Comparison of ENCODE assay signal across 8 mouse cellular contexts in genomic region chr7:118128925-118129429, GRCm38 (mm10). TPM values are rescaled to one million over a fixed set of nuclear protein-coding genes. Genes with fewer than 3 reads are reported as not detected.
DNase-seq lines count a peak whose midpoint lies in the region; ATAC-seq and TF ChIP-seq lines count a peak whose summit lies in the region.

No protein-coding gene starts in this region.

- H3K9ac ChIP-seq in embryonic facial prominence, embryonic 15.5 days, result peak overlapping the region; percentile 80
- H3K9ac ChIP-seq in hindbrain, embryonic 16.5 days (ENCODE audit: low read depth, low read length), result peak overlapping the region; percentile 71
- peak overlapping the region; percentile 96 for H3K9ac ChIP-seq in liver, postnatal 0 days (replicated peaks)
- H3K9ac ChIP-seq in stomach, postnatal 0 days (ENCODE audit: low read length), result peak overlapping the region; percentile 92

- H3K27ac ChIP-seq in kidney, adult 2 months (ENCODE audit: insufficient read depth, low read depth, low read length), result peak overlapping the region; percentile 90
- H3K27ac ChIP-seq in embryonic facial prominence, embryonic 15.5 days (replicated peaks), result peak overlapping the region; percentile 91
- H3K27ac ChIP-seq in hindbrain, embryonic 16.5 days (ENCODE audit: low read depth, low read length), result peak overlapping the region; percentile 80
- H3K27ac ChIP-seq in liver, postnatal 0 days (ENCODE audit: low read depth), result peak overlapping the region; percentile 97
- H3K27ac ChIP-seq in stomach, postnatal 0 days (replicated peaks), result peak overlapping the region; percentile 97

- POLR2A ChIA-PET in Patski (lab: Charles Lee), result interaction anchor here (0.6 to 3.1 kb wide), 3 partner anchors 8 to 12 kb away, joined by 3 to 24 read pairs (median 7); partner anchors contain the start of gene Rps15a

- TF ChIP-seq EP300 in liver, postnatal 0 days (IDR thresholded peaks at IDR 0.05; ENCODE audit: low read depth), result no peak
- no peak for TF ChIP-seq EP300 in stomach, postnatal 0 days (optimal IDR thresholded peaks at IDR 0.05)

- TF ChIP-seq POLR2A in kidney, adult 2 months (IDR thresholded peaks at IDR 0.05; ENCODE audit: low read depth, low read length), result no peak

- no peaks in the 10 kb centered on the region for H3K9me3 ChIP-seq in embryonic facial prominence, embryonic 15.5 days (replicated peaks)
- H3K9me3 ChIP-seq in hindbrain, embryonic 16.5 days (ENCODE audit: control insufficient read depth, low read length), result no peaks in the 10 kb centered on the region
- no peaks in the 10 kb centered on the region for H3K9me3 ChIP-seq in liver, postnatal 0 days (ENCODE audit: low read length)
- H3K9me3 ChIP-seq in stomach, postnatal 0 days (ENCODE audit: control insufficient read depth, low read length), result no peaks in the 10 kb centered on the region

- CTCF ChIA-PET in Patski (lab: Charles Lee), result interaction anchor here (0.7 to 2.0 kb wide), 2 partner anchors 9 to 21 kb away, joined by 3 to 4 read pairs; no protein-coding TSS in a partner anchor

- peak overlapping the region; percentile 82 for H3K4me2 ChIP-seq in embryonic facial prominence, embryonic 15.5 days (replicated peaks)
- peak overlapping the region; percentile 59 for H3K4me2 ChIP-seq in hindbrain, embryonic 16.5 days (ENCODE audit: low read length)
- H3K4me2 ChIP-seq in liver, postnatal 0 days (ENCODE audit: low read depth, low read length), result peak overlapping the region; percentile 81
- peak overlapping the region; percentile 83 for H3K4me2 ChIP-seq in stomach, postnatal 0 days (replicated peaks; ENCODE audit: low read depth)

- no peaks in the 10 kb centered on the region for H3K27me3 ChIP-seq in kidney, adult 2 months (replicated peaks; ENCODE audit: control insufficient read depth, insufficient read depth, low read length)
- H3K27me3 ChIP-seq in Patski, result no peaks in the 10 kb centered on the region
- no peaks in the 10 kb centered on the region for H3K27me3 ChIP-seq in embryonic facial prominence, embryonic 15.5 days
- H3K27me3 ChIP-seq in hindbrain, embryonic 16.5 days (replicated peaks; ENCODE audit: control insufficient read depth, insufficient read depth, low read length), result no peaks in the 10 kb centered on the region
- H3K27me3 ChIP-seq in liver, postnatal 0 days (ENCODE audit: insufficient read depth, low read length), result no peaks in the 10 kb centered on the region
- H3K27me3 ChIP-seq in stomach, postnatal 0 days (ENCODE audit: control insufficient read depth, insufficient read depth, low read length), result no peaks in the 10 kb centered on the region

- H3K4me3 ChIP-seq in kidney, adult 2 months (ENCODE audit: insufficient read depth, low read depth, low read length), result peak overlapping the region; percentile 74
- peak overlapping the region; percentile 84 for H3K4me3 ChIP-seq in embryonic facial prominence, embryonic 15.5 days (replicated peaks)
- H3K4me3 ChIP-seq in hindbrain, embryonic 16.5 days (ENCODE audit: low read length), result peak overlapping the region; percentile 55
- peak overlapping the region; percentile 89 for H3K4me3 ChIP-seq in liver, postnatal 0 days (ENCODE audit: low read depth, low read length)
- peak overlapping the region; percentile 80 for H3K4me3 ChIP-seq in stomach, postnatal 0 days (ENCODE audit: low read depth, low read length)

- ATAC-seq in Patski, result peak; percentile 36
- peak; percentile 64 for ATAC-seq in embryonic facial prominence, embryonic 15.5 days (ENCODE audit: insufficient number of reproducible peaks, low FRiP score, low TSS enrichment, low read depth)
- ATAC-seq in hindbrain, embryonic 16.5 days, result peak; percentile 78
- peak; percentile 47 for ATAC-seq in liver, postnatal 0 days
- peak; percentile 74 for ATAC-seq in stomach, postnatal 0 days (ENCODE audit: low FRiP score, low TSS enrichment)

- H3K4me1 ChIP-seq in kidney, adult 2 months (ENCODE audit: control insufficient read depth, insufficient read depth, low read length), result peaks cover 15% of the 10 kb centered on the region
- peaks cover 28% of the 10 kb centered on the region for H3K4me1 ChIP-seq in embryonic facial prominence, embryonic 15.5 days
- peaks cover 21% of the 10 kb centered on the region for H3K4me1 ChIP-seq in hindbrain, embryonic 16.5 days (ENCODE audit: control insufficient read depth, insufficient read depth, low read depth, low read length)
- peaks cover 28% of the 10 kb centered on the region for H3K4me1 ChIP-seq in liver, postnatal 0 days (ENCODE audit: insufficient read depth)
- no peaks in the 10 kb centered on the region for H3K4me1 ChIP-seq in stomach, postnatal 0 days (replicated peaks; ENCODE audit: control insufficient read depth, insufficient read depth)

- DNase-seq in kidney, adult 2 months, result peak; percentile 86
- no peak for DNase-seq in kidney, adult 18-20 months
- no peak for DNase-seq in Patski (ENCODE audit: low read depth, low spot score)
- DNase-seq in liver, postnatal 0 days, result no peak
- peak; percentile 39 for DNase-seq in stomach, postnatal 0 days (ENCODE audit: low spot score)
- DNase-seq in frontal cortex, postnatal 25 days (ENCODE audit: low spot score in 2 of 2), result no peak

- H3K36me3 ChIP-seq in kidney, adult 2 months (ENCODE audit: control insufficient read depth, insufficient read depth, low read length), result peaks cover 5% of the 10 kb centered on the region; the same call in 1 of the 2 replicates
- H3K36me3 ChIP-seq in embryonic facial prominence, embryonic 15.5 days, result peaks cover 18% of the 10 kb centered on the region
- 0 out of 2 replicates have a peak, but pooled peaks cover 2% of the 10 kb centered on the region for H3K36me3 ChIP-seq in hindbrain, embryonic 16.5 days (ENCODE audit: control insufficient read depth, insufficient read depth, low read length)
- peaks cover 20% of the 10 kb centered on the region for H3K36me3 ChIP-seq in liver, postnatal 0 days (replicated peaks; ENCODE audit: insufficient read depth, low read length)
- 0 out of 2 replicates have a peak, but pooled peaks cover 3% of the 10 kb centered on the region for H3K36me3 ChIP-seq in stomach, postnatal 0 days (ENCODE audit: control insufficient read depth, insufficient read depth, low read length)

- TF ChIP-seq CTCF in kidney, adult 2 months (conservative IDR thresholded peaks at IDR 0.05; ENCODE audit: insufficient read depth, insufficient read length, low read depth, low read length), result 0 out of 2 replicates have a peak, but pooled peaks have one; percentile 11
- TF ChIP-seq CTCF in Patski (IDR thresholded peaks at IDR 0.05), result no peak
- TF ChIP-seq CTCF in liver, postnatal 0 days (IDR thresholded peaks at IDR 0.05; ENCODE audit: low read depth), result no peak
- TF ChIP-seq CTCF in stomach, postnatal 0 days (IDR thresholded peaks at IDR 0.05; ENCODE audit: low read depth), result no peak; the same call in none of the 2 replicates

- in situ Hi-C loops in Patski (cut with MboI; ENCODE audit: low pct_unique_long_range_greater_than_20kb), result loop anchor here (10.0 kb wide), 1 partner anchor 166 kb away; no protein-coding TSS in a partner anchor

- 1% methylated on average over 21 of the region's 21 CpGs for WGBS in kidney, adult 2 months
- under 1% methylated on average over 21 of the region's 21 CpGs for WGBS in embryonic facial prominence, embryonic 15.5 days
- 0% methylated on average over 21 of the region's 21 CpGs for WGBS in hindbrain, embryonic 16.5 days
- WGBS in liver, postnatal 0 days (ENCODE audit: insufficient replicate concordance), result 0% methylated on average over 21 of the region's 21 CpGs
- under 1% methylated on average over 21 of the region's 21 CpGs for WGBS in stomach, postnatal 0 days

RNA-seq across cellular contexts. Expression of gene Arl6ip1, which starts 0.5 kb away (rescaled TPM):
- polyA plus RNA-seq in kidney, adult 2 months (2012; rRNA removed), result 234 and 344 TPM in 2 replicates
- 296 TPM for polyA plus RNA-seq in Patski (2021)
- 408 and 409 TPM in 2 replicates for polyA plus RNA-seq in embryonic facial prominence, embryonic 15.5 days (2015; fragmentation: Nextera tagmentation; extraction: Ambion mirVana)
- 497 and 635 TPM in 2 replicates for polyA plus RNA-seq in hindbrain, embryonic 16.5 days (2015; fragmentation: Nextera tagmentation; extraction: Ambion mirVana)
- polyA plus RNA-seq in liver, postnatal 0 days (2015; fragmentation: Nextera tagmentation; extraction: Ambion mirVana), result 299 and 309 TPM in 2 replicates
- polyA plus RNA-seq in stomach, postnatal 0 days (2015; fragmentation: Nextera tagmentation; extraction: Ambion mirVana), result 264 and 345 TPM in 2 replicates

RNA-seq across cellular contexts. Expression of gene Rps15a, which starts 13.0 kb away (rescaled TPM):
- polyA plus RNA-seq in kidney, adult 2 months (2012; rRNA removed), result 1,038 and 1,225 TPM in 2 replicates
- polyA plus RNA-seq in Patski (2021), result 1,838 TPM
- 775 and 795 TPM in 2 replicates for polyA plus RNA-seq in embryonic facial prominence, embryonic 15.5 days (2015; fragmentation: Nextera tagmentation; extraction: Ambion mirVana)
- polyA plus RNA-seq in hindbrain, embryonic 16.5 days (2015; fragmentation: Nextera tagmentation; extraction: Ambion mirVana), result 313 and 317 TPM in 2 replicates
- polyA plus RNA-seq in liver, postnatal 0 days (2015; fragmentation: Nextera tagmentation; extraction: Ambion mirVana), result 406 and 414 TPM in 2 replicates
- polyA plus RNA-seq in stomach, postnatal 0 days (2015; fragmentation: Nextera tagmentation; extraction: Ambion mirVana), result 610 and 623 TPM in 2 replicates

Comparison
In these comparisons a context has a peak if more than half of its experiments do, and no peak if none do; other contexts are left out.
1. DNase-seq: peak in kidney, adult 2 months (single experiment) and stomach, postnatal 0 days (single experiment); none in kidney, adult 18-20 months (single experiment), Patski (single experiment), liver, postnatal 0 days (single experiment) and frontal cortex, postnatal 25 days (0 of 2).
2. Peak in every context shown above with its lines, with median percentiles within 50 percentile points of each other: H3K27ac ChIP-seq, H3K4me3 ChIP-seq, ATAC-seq, H3K4me2 ChIP-seq and H3K9ac ChIP-seq.